Mouse (Mus musculus) right cerebral cortex, postnatal 10 days (tissue): Measurements from ENCODE around the gene Wdfy3.
A peak's percentile ranks its signal among the peaks of the same experiment; 100 is the strongest.

Source experiments
- DNase-seq, 2 experiments: peaks; one replicate each; pipeline ENCODE4 v3.0.0; 2021; ENCODE audit warnings: low spot score in 2 of 2

Gene Wdfy3

GRCm38 (mm10) chr5:102055130-102055641 lies 14.5 kb downstream of the Wdfy3 start:
- no peak for DNase-seq

GRCm38 (mm10) chr5:102054511-102055093 lies 15.1 kb downstream of the Wdfy3 start:
- no peak for DNase-seq

- no peak for DNase-seq
Observed at GRCm38 (mm10) chr5:102052906-102053305, 16.8 kb downstream of the Wdfy3 start.

- DNase-seq = no peak
Observed at GRCm38 (mm10) chr5:102052465-102052864, 17.3 kb downstream of the Wdfy3 start.

DNA sequence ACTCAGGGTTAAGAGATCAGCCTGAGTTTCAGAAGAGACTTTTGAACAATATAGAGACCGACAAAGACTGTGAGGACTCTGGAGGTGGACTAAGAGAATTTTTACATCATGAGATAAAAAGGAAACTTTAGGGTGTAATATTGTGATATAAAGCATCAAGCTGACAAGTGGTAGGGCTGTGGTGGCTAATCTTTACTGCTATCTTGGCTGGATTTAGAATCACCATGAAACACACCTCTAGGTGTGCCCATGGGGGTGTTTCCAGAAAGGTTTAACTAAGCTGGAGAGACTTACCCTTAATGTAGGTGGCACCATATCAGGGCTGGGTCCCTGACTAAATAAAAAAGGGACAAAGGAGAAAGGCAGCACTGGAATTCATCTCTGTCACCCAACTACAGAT lies 19.0 kb downstream of the Wdfy3 start:
- DNase-seq = no peak

DNA sequence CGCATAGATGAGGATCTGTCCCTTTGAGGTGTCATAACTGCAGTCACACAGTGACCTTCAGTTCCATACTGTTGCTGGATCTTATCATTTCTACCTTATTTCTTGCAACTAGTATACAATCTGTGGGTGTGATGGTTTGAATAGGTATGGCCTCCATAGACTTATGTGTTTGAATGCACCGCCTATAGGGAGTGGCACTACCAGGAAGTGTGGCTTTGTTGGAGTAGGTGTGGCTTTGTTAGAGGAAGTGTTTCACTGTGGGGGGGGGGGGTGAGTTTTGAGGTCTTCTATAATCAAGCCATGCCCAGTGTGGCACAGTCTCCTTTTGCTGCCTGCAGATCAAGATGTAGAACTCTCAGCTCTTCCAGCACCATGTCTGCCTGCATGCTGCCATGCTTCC lies 21.3 kb downstream of the Wdfy3 start:
- DNase-seq = no peak

GRCm38 (mm10) chr5:102046617-102047116 lies 23.1 kb downstream of the Wdfy3 start:
- no peak for DNase-seq

GRCm38 (mm10) chr5:102045636-102046616 lies 23.8 kb downstream of the Wdfy3 start:
- no peak for DNase-seq

GRCm38 (mm10) chr5:102045177-102045576 lies 24.5 kb downstream of the Wdfy3 start:
- DNase-seq = no peak

- DNase-seq = no peak
Observed at GRCm38 (mm10) chr5:102033281-102033680, 36.4 kb downstream of the Wdfy3 start.

GRCm38 (mm10) chr5:102032594-102033240 lies 37.0 kb downstream of the Wdfy3 start:
- peak in 1 of 2 experiments; percentile 58 for DNase-seq

GRCm38 (mm10) chr5:102032191-102032590 lies 37.5 kb downstream of the Wdfy3 start:
- DNase-seq = no peak

DNA sequence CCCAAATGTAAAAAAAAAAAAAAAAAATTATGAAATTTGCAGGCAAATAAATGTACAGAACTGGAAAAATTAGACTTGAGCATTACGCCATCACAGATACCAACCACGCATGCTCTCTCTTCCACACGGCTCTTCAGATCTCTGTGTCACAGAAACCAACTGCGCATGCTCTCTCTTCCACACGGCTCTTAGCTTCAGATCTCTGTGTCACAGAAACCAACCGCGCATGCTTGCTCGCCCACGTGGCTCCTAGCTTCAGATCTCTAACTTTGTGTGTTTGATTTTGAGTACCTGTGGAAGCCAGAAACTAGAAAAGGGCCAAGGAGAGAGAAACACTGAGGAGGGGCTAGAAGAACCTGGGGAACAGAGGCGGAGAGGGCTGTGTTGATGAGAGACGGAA lies 46.3 kb downstream of the Wdfy3 start:
- no peak for DNase-seq

DNA sequence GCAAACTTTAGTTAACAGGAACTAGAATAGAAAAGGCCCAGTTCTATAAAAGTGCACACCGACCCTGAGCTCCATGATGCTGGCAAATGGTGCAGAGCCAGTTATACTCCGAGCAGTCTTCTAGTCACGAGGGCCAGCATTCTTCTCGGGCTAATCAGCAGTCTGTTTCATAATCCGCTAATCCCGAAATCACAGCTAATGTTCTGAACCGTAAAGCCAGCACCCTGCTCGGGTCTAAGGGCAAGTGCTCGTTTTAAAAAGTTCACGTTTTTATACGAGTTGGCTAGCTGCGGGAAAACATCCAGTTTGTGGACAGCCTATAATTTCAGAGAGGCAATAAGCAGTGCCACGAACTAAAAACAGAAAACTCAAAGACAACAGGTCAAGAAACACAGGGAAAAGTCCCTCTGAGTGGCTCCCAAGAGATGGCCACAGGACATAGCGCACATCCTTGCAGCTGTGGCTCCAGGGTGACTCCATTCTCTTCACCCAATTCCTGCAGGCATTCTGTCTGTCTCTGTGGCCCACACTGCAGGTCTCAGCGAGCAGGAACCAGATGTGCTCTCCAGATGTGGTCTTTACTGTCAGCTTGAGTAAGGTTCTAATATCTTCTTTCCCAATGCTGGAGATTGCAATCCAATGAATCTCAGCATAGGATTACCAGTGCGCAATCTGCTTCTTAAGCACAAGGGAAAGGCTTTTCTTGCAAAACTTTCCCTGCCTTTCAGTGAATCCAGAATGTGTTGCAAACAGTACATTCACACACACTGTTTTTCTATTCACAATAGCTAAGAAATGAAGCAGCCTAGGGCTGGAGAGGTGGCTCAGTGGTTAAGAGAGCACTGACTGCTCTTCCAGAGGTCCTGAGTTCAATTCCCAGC lies 47.5 kb downstream of the Wdfy3 start:
- no peak for DNase-seq

- no peak for DNase-seq
Observed at GRCm38 (mm10) chr5:102014235-102014634, 55.5 kb downstream of the Wdfy3 start.

DNA sequence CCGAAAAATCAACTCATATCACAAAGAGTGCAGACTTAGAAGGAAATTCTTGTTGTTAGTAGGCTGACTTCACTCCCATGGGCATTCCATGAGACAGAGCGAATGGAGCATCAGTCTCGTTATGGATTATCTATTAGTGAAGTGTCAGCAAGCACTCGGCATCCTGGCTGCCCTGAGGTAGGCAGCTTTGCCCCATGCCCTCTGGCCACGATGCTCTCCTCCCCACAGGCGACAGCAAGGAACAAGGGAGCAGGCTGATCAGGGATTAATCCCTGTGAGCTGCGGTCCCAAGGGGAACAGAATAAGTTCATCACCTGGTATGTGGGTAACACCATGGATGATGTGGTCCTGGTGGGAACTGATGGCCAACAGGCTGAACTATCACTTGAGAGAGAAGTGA lies 55.9 kb downstream of the Wdfy3 start:
- no peak for DNase-seq

DNA sequence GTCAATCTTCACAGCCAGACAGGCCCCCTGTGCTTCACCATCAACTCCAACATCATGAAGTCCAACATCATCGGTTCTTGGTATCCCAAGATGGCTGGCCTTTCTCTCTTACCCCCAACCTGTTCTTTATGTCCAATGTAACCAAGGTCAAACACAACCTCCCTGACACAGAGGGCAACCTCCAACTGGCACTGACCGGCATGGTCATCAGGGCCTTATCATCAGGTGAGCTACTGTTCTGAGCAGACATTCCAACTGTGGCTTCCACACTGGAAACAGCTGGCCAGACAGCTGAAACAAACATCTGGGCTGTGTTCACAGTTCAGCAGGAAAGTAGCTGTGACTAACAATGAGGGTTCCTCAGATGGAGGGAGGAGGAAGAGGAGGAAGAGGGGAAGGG lies 58.8 kb downstream of the Wdfy3 start:
- DNase-seq = no peak

GRCm38 (mm10) chr5:102009606-102010005 lies 60.1 kb downstream of the Wdfy3 start:
- DNase-seq = no peak

DNA sequence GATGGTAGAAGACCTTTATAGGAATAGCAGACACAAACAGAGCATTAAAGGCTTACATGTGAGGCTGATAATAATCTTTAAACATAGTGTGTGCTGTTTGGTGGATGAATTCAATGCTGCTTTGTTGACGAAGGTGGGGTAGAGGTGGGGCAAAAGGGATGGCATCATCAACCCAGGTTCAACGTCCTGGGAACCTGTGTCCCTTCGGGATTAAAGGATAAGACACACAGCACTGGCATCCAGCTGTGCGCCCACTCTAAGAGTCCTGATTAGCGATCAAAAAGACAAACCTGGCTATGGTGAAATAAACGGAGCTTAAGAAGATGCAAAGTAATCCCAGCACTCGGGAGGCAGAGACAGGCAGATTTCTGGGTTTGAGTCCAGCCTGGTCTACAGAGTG lies 61.0 kb downstream of the Wdfy3 start:
- no peak for DNase-seq

DNA sequence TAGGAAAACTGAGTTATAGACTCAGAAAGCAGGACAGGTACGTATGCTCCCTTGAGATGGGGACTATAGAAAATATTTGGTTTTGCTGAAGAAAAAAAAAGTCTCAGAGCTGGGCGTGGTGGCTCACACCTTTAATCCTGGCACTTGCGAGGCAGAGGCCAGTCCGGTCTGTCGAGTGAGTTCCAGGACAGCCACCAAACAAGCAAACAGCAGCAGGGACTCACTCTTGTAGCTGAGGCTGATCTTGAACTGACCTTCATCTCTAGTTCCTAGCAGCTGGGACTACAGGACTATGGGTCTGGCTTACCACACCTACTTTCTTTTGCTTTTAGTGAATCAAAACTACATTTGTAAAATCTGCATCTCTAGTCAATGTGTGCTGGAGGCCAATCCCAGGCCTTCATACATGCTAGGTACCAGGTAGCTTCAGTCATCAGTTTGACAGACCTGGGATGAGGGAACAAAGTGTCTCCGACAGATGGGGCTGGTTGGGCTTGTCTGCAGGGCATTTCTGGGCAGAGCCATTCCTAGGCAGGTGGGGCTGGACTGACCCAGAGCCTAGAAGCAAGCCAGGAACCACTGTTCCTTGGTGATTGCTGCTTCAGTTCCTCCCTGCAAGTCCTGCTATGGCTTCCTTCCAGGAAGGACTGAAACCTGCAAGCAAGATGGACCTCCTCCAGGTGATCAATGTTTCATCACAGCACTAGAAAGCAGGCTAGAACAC lies 63.3 kb downstream of the Wdfy3 start:
- no peak for DNase-seq

DNA sequence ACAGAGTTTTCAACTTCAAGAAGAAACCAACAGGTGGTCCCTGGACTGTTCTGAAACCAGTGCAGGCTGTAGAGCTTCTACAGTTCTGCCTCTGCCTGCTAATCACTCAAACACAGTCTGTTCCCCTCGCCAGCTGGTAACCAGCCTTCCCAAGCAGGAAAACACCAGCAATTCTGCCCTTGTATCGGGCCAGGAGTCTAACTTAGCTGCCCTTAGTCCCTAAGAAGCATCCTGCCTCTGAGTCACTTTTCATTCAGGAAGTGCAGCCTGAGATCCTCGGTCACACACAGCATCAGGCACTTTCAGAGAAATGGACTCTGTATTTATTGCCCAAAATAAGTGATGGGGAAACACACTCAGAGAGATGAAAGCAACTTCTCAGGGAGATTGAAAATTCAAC lies 66.3 kb downstream of the Wdfy3 start:
- no peak for DNase-seq
